Mouse (Mus musculus) lung, adult 2 months (tissue): ENCODE measurements around the gene Glis2.

Experiments
- CTCF ChIP-seq: fragments of 200-500 bp; IDR thresholded peaks from 2 replicates; pipeline ENCODE4 v1.5.1; 2011; ENCODE audit warnings: mild to moderate bottlenecking, low read length, control low read depth; ENCODE audit not compliant: insufficient read depth
- POLR2A ChIP-seq: fragments of 200-500 bp; IDR thresholded peaks from 2 replicates; pipeline ENCODE4 v1.6.1; 2011; ENCODE audit warnings: low read depth, mild to moderate bottlenecking, control low read depth, low read length, borderline replicate concordance; ENCODE audit errors: extremely low read depth

GRCm38 (mm10) chr16:4655764-4656570 is 61.5 kb downstream of the Glis2 start:
- no peak for TF ChIP-seq POLR2A
- no peak for TF ChIP-seq CTCF
